Mouse (Mus musculus) limb, embryonic 10.5 days (tissue): ENCODE data around the gene Adgrg3. TPM values are rescaled to one million over a fixed set of nuclear protein-coding genes. Genes with fewer than 3 reads are reported as not detected.

Experiments used
- DNase-seq: peaks from one replicate; pipeline ENCODE4 v3.0.0-alpha.2; 2017; ENCODE audit warnings: low spot score
- H3K27ac ChIP-seq: fragments of 300-500 bp; sonication (generic); 2 replicates; pipeline ENCODE4 v1.5.1; 2016; ENCODE audit warnings: mild to moderate bottlenecking
- H3K27me3 ChIP-seq: fragments of 300-500 bp; sonication (generic); 2 replicates; pipeline ENCODE4 v1.6.1; 2016; ENCODE audit warnings: low read depth, mild to moderate bottlenecking; ENCODE audit not compliant: poor library complexity, severe bottlenecking
- H3K36me3 ChIP-seq: fragments of 300-500 bp; sonication (generic); 2 replicates; pipeline ENCODE4 v1.6.1; 2016; ENCODE audit warnings: mild to moderate bottlenecking, moderate library complexity
- H3K4me1 ChIP-seq: fragments of 300-500 bp; sonication (generic); 2 replicates; pipeline ENCODE4 v1.6.1; 2016
- H3K4me3 ChIP-seq: fragments of 300-500 bp; sonication (generic); 2 replicates; pipeline ENCODE4 v1.5.1; 2016; ENCODE audit warnings: mild to moderate bottlenecking, moderate library complexity
- H3K9me3 ChIP-seq: fragments of 300-500 bp; sonication (generic); replicated peaks from 2 replicates; pipeline ENCODE4 v1.6.1; 2016; ENCODE audit warnings: mild to moderate bottlenecking
- WGBS: fragments of 180-500 bp; shearing (Covaris S2); methylation state at CpG from one replicate; pipeline ENCODE4 v1.1.7; 2016; 5-methylcytosine and 5-hydroxymethylcytosine counted together
- polyA plus RNA-seq: library from polyadenylated mRNA; unstranded; fragments of >200 nt; fragmentation: Nextera tagmentation; extraction: Ambion mirVana; gene quantifications from 2 replicates; pipeline ENCODE4 v1.2.1, GENCODE M21; 2016

The Adgrg3 gene
- polyA plus RNA-seq, 1 experiment from 2014 or later, result 3.4 TPM

DNA sequence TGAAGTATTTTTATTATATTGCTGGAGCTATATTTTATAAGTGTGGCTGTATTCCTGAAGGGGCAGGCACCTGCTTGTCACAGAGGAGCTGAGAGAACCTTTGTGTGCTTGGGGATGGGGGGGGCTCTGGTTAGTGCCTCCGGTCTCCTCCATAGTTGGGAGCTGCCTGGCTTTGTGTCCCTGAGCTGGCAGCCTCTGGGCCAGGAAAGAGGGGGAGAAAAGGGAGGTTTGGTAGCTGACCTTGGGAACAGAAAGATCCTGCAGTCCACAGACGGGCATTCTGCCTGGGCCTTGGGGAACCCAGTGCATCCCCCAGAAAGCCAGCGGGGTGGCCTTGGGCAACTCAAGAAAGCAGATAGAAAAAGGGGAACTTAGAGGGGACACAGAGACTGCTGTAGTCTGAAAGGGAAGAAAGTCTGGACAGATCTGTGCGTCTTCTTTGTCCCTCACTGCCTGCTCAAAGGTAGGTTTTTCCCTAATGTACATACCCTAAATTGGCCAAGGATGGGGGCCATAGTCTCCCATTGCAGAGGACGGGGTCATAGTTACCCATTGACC lies 22.1 kb upstream of the Adgrg3 start:
- Histone ChIP-seq H3K4me1 (peaks cover 73% of the 10 kb centered on the region), H3K27me3 (peaks cover 15% of the 10 kb centered on the region; the same call in 1 of the 2 replicates), H3K27ac (peak overlapping the region; percentile 73; the same call in 1 of the 2 replicates), H3K36me3 (no peaks in the 10 kb centered on the region), H3K4me3 (no peak overlapping the region), H3K9me3 (no peaks in the 10 kb centered on the region)
- 81% methylated on average over 5 of the region's 5 CpGs for WGBS
- no peak for DNase-seq

DNA sequence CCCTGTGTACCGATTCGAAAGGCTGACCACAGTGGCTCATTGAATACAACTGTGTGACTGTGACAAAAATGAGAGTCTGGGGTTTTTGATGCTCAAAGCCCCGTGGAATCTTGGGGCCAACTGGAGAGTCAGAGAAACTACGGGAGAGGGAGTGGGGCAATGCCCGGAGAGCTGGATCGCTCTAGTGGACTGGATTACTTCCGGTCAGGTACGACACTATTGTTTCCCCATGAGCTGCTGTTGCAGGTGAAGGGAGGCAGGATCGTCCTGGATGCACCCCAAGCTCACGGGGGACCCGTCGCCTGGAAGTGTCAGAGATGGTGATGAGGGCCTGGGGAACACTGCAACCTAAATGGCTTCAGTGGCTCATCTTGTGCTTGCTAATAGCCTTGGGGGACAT lies 21.5 kb upstream of the Adgrg3 start:
- H3K9me3 ChIP-seq, result no peaks in the 10 kb centered on the region
- H3K27ac ChIP-seq, result peak overlapping the region; percentile 73; the same call in 1 of the 2 replicates
- no peak for DNase-seq
- no peak overlapping the region for H3K4me3 ChIP-seq
- 83% methylated on average over 12 of the region's 12 CpGs for WGBS
- peaks cover 15% of the 10 kb centered on the region; the same call in 1 of the 2 replicates for H3K27me3 ChIP-seq
- H3K36me3 ChIP-seq, result no peaks in the 10 kb centered on the region
- H3K4me1 ChIP-seq, result peaks cover 79% of the 10 kb centered on the region

DNA sequence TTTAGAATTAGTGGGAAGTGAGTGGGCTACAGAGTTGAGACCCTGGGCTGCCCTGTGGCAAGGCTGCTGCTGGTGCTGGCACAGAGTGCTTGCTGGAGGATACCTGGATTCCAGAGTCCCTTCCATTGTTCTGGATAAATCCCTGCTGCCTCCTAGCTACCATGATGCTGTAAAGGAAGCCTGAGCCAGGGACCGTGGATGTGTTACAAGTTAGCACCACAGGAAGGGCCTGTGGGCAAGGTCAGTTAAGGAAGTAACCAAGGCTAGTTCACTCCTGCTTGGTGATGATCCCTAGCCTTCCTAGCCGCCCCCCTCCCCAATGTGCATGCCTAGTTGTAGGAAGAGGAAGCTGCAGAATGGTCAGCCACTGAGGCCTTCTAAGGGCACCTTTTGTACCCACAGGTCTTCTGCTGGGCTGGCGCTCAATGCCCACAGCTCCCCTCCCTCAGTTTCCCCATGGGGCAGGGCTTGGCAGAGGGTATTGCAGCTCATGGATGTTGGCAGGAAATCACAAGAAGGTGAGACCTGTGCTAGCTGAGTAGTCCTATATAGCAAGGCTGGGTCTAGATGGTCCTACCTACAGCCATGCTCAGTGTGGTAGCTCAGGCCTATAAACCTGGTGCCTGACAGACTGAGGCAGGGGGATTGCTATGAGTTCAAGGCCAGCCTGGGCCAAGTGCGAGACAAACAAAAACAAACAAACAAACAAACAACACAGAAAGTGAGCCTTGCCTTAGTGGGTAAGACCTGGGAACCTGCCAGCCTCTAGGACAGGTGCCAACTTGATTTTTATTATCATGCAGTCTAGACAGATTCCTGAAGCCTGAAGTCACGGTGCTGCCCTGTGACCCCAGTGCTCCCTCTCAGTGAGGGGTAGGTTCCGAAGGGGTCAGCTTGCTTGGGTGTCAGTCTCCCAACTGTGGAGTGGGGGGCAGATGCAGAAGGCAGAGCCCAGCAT lies 20.3 kb upstream of the Adgrg3 start:
- 64% methylated on average over 6 of the region's 6 CpGs for WGBS
- H3K36me3 ChIP-seq, result no peaks in the 10 kb centered on the region
- DNase-seq, result no peak
- peaks cover 89% of the 10 kb centered on the region for H3K4me1 ChIP-seq
- H3K27me3 ChIP-seq, result peaks cover 13% of the 10 kb centered on the region; the same call in 1 of the 2 replicates
- peak overlapping the region; percentile 73; the same call in 1 of the 2 replicates for H3K27ac ChIP-seq
- no peak overlapping the region for H3K4me3 ChIP-seq
- H3K9me3 ChIP-seq, result no peaks in the 10 kb centered on the region

DNA sequence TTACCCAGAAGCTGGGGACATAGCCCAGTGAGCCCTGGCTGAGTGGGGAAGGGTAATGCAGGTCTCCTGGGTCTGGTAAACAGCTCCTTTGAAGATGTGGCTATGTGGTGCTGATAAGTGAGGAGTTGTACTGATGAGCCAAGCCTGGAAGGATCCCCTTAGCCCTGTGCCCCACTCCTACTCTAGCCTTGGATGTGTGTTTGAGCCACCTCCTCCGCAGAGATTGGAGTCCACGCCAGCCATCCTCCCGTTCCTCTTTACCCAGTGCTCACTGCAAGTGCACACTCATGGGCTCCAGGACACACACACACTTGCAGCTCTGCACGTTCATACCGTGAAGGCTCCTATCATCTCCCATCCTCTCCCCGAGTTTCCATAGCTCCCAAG lies 19.6 kb upstream of the Adgrg3 start:
- H3K36me3 ChIP-seq, result no peaks in the 10 kb centered on the region
- H3K9me3 ChIP-seq, result no peaks in the 10 kb centered on the region
- no peak for DNase-seq
- 80% methylated on average over 6 of the region's 6 CpGs for WGBS
- peaks cover 6% of the 10 kb centered on the region; the same call in 1 of the 2 replicates for H3K27me3 ChIP-seq
- H3K4me1 ChIP-seq, result peaks cover 88% of the 10 kb centered on the region
- H3K4me3 ChIP-seq, result no peak overlapping the region
- H3K27ac ChIP-seq, result peak overlapping the region; percentile 43; the same call in 1 of the 2 replicates

DNA sequence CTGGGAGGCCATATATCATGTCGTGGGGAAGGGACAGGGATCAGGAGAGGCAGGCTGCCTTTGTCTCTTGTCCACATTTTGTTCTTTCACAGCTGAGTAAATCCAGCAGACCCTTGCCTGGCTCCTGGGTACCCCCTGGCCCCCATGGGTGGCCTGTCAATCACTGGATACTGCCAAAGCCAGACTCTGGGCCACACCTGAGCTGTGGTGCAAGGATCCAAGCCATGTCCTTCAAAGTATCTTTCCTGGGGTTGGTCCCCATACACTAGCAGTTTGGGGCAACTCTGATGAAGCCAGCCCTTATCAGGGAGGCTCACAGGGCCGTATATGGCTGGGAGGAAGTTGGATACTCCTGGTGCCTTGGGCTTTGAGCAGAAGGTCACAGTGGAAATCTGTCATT lies 19.1 kb upstream of the Adgrg3 start:
- DNase-seq, result no peak
- Histone ChIP-seq H3K4me3 (no peak overlapping the region), H3K27me3 (peaks cover under 1% of the 10 kb centered on the region; the same call in 1 of the 2 replicates), H3K4me1 (peaks cover 84% of the 10 kb centered on the region), H3K27ac (peak overlapping the region; percentile 43; the same call in 1 of the 2 replicates), H3K9me3 (no peaks in the 10 kb centered on the region), H3K36me3 (no peaks in the 10 kb centered on the region; the same call in 1 of the 2 replicates)
- WGBS, result 48% methylated on average over 2 of the region's 2 CpGs

DNA sequence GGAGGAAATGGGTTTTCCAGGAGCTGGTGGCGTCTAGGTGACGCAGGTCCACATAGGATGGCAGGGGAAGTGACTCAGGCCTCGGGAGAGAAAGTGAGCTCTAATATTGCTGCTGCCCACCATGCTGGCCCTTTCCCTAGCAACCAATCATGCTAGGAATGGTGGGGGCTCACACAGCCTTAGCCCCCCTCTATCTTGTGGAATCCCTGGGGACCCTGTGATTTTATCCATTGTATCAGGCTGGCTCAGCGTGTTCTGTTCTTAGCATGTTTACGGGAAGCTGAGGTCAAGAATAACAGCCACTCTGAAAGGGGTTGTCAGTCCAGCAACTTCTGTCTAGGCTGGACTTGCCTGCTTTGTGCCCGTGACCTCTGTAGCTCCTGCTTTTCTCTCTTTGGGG lies 18.5 kb upstream of the Adgrg3 start:
- Histone ChIP-seq H3K27ac (peak overlapping the region; percentile 43; the same call in 1 of the 2 replicates), H3K9me3 (no peaks in the 10 kb centered on the region), H3K27me3 (no peaks in the 10 kb centered on the region; the same call in 1 of the 2 replicates), H3K36me3 (no peaks in the 10 kb centered on the region; the same call in 1 of the 2 replicates), H3K4me3 (no peak overlapping the region), H3K4me1 (peaks cover 78% of the 10 kb centered on the region)
- 68% methylated on average over 6 of the region's 6 CpGs for WGBS
- no peak for DNase-seq

DNA sequence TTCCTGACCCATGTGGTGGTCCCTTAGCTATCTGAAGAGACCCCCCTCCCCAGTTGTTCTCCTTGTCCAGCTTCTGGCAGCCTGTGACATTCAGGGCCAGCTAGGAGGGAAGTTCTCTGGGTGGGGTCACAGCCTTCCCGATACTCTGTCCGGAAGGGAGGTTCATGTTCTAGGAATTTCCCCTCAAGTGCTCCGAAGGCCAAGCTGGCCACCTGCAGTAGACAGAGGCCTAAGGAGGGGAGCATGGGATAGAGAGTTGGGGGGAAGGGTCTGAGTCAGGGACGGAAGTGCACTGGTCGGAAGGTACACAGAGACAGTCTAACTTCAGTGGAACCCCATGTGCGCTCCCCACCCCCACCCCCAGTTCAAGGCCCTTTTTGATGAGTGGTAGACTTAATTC lies 17.5 kb upstream of the Adgrg3 start:
- H3K27ac ChIP-seq, result peak overlapping the region; percentile 72
- DNase-seq, result no peak

DNA sequence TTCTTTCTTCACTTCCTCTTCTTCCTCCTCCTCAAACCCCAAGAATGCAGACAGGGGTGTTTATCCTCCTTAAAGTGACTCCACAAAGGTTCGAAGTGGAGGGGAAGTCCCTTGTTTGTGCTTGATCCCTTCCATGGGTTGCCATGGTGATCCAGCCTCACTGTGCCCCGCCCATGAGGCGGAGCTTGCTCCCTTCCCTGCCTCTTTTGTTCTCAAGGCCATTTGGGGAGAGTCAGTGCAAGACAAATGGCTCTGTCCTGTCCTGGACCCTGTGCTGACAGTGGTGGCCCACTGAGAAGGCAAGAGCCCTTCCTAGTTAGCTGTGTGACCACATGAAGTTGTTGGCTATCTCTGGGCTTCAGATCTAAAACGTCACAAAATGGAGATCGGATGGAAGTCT lies 16.8 kb upstream of the Adgrg3 start:
- Histone ChIP-seq H3K27me3 (no peaks in the 10 kb centered on the region), H3K4me1 (peaks cover 63% of the 10 kb centered on the region), H3K9me3 (no peaks in the 10 kb centered on the region), H3K27ac (peak overlapping the region; percentile 72), H3K4me3 (no peak overlapping the region; the same call in none of the 2 replicates), H3K36me3 (no peaks in the 10 kb centered on the region; the same call in 1 of the 2 replicates)
- DNase-seq, result peak; percentile 68
- 22% methylated on average over 5 of the region's 5 CpGs for WGBS

More for the DNA sequence above, 17.5 kb upstream of the Adgrg3 start:
- peaks cover 69% of the 10 kb centered on the region for H3K4me1 ChIP-seq
- H3K36me3 ChIP-seq, result no peaks in the 10 kb centered on the region; the same call in 1 of the 2 replicates
- no peaks in the 10 kb centered on the region for H3K9me3 ChIP-seq
- no peak overlapping the region for H3K4me3 ChIP-seq
- WGBS, result 79% methylated on average over 6 of the region's 6 CpGs
- no peaks in the 10 kb centered on the region; the same call in 1 of the 2 replicates for H3K27me3 ChIP-seq

DNA sequence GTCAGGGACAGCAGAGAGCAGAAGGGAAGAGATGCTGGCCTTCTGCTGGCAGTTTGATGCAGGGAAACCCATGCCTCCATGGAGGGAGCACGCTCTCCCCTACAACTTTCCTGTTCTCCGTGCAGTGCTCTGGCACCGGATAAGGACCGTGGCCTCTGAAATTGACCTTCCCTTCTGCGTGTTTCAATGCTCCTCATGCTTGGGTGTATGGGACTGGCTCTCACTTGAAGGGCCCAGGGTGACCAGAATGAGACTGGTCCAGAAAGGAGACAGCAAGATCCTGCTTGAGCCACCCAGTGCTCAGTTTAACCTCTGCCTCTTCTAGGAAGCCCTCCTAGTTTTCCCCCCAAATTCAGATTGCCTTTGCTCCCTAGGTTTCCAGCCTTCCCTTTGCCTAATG lies 16.3 kb upstream of the Adgrg3 start:
- 82% methylated on average over 5 of the region's 5 CpGs for WGBS
- no peak for DNase-seq
- Histone ChIP-seq H3K36me3 (no peaks in the 10 kb centered on the region; the same call in 1 of the 2 replicates), H3K9me3 (no peaks in the 10 kb centered on the region), H3K27ac (peak overlapping the region; percentile 72), H3K4me3 (no peak overlapping the region; the same call in 1 of the 2 replicates), H3K27me3 (no peaks in the 10 kb centered on the region), H3K4me1 (peaks cover 58% of the 10 kb centered on the region)

DNA sequence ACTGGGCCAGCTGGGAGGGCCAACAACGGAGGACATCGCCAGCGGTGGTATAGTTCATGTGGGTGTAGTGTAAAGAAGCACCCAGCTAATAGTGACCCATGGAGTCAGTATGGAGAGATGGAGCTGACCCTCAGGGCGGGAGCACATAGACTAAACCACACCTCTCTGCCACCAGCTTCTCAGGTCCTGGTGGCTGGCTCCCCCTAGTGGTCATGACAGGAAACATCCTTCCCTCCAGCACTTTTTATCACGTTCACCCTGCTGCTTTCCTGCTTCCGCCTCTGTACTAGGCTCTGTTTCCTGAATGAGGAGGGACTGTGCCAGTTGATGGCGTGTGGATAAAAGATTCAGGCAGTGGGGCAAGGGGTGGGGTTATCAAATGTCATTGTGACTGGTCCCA lies 15.8 kb upstream of the Adgrg3 start:
- H3K4me3 ChIP-seq, result no peak overlapping the region
- WGBS, result 6% methylated on average over 7 of the region's 7 CpGs
- no peaks in the 10 kb centered on the region; the same call in 1 of the 2 replicates for H3K36me3 ChIP-seq
- peak; percentile 86 for DNase-seq
- peaks cover 53% of the 10 kb centered on the region for H3K4me1 ChIP-seq
- H3K9me3 ChIP-seq, result no peaks in the 10 kb centered on the region
- peak overlapping the region; percentile 72; the same call in 1 of the 2 replicates for H3K27ac ChIP-seq
- H3K27me3 ChIP-seq, result no peaks in the 10 kb centered on the region

DNA sequence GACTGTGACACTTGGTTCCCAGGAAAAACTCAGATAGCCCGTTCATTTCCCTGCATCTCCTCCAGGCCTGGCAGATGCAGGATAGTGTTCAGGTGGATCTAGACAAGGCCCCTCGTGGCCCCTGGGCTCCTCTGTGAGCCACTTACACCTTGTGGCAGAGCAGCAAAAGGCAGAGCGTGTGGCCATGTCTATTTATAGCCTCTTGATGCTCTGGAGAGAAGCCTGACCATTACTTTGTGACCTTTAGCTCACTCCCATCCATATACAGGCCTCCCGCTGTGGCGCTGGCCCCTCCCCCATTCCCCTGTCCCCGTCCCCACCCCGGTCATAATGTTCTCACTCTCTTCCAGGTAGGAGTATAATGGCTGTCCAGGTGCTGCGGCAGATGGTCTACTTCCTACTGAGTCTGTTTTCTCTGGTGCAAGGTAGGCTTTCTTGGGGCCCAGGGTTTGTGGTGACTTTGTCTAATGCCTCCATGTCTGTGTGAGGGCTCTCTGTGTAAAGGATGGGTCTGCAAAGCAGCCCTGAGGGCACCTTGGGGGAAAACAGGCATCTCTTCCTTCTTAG lies 15.3 kb upstream of the Adgrg3 start:
- no peaks in the 10 kb centered on the region; the same call in 1 of the 2 replicates for H3K36me3 ChIP-seq
- peaks cover 48% of the 10 kb centered on the region for H3K4me1 ChIP-seq
- 0 out of 2 replicates have a peak overlapping the region, but pooled peaks have one; percentile 22 for H3K27ac ChIP-seq
- no peaks in the 10 kb centered on the region for H3K9me3 ChIP-seq
- 49% methylated on average over 8 of the region's 8 CpGs for WGBS
- H3K27me3 ChIP-seq, result no peaks in the 10 kb centered on the region
- no peak overlapping the region for H3K4me3 ChIP-seq
- DNase-seq, result no peak

DNA sequence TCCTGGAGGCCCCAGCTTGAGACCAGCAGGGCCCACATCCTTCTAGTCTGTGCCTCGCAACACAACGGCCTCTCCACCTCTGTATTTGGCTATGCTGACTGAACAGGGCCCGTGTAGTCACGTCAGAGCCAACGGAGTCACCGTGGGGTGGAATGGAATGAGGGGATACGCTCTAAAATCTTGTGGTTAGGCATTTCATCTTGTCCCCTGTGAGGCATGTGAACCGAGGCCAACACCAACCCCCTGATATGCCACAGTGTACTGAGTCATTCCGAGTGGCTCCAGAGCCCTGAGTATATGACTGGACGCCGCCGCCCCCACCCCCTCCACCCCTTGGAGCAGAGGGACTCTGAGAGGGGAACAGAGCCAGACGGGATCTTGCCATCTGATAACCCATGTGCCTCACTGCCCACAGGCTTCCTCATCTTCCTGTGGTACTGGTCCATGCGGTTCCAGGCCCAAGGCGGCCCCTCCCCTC lies 5.0 kb upstream of the Adgrg3 start:
- H3K36me3 ChIP-seq, result peaks cover 2% of the 10 kb centered on the region; the same call in 1 of the 2 replicates
- H3K4me3 ChIP-seq, result no peak overlapping the region
- no peak overlapping the region for H3K27ac ChIP-seq
- 87% methylated on average over 15 of the region's 15 CpGs for WGBS
- DNase-seq, result no peak
- no peaks in the 10 kb centered on the region for H3K27me3 ChIP-seq
- no peaks in the 10 kb centered on the region for H3K4me1 ChIP-seq
- H3K9me3 ChIP-seq, result no peaks in the 10 kb centered on the region
